Mouse (Mus musculus): ENCODE data around the gene Arid1b.
A peak's percentile ranks its signal among the peaks of the same experiment; 100 is the strongest.

Gene Arid1b

GRCm38 (mm10) chr17:4993840-4994503 is at the start of gene Arid1b:
Arid1b (plus strand) TSS chr17:4994332.
- peak; percentile 89 to 94 for DNase-seq

DNA sequence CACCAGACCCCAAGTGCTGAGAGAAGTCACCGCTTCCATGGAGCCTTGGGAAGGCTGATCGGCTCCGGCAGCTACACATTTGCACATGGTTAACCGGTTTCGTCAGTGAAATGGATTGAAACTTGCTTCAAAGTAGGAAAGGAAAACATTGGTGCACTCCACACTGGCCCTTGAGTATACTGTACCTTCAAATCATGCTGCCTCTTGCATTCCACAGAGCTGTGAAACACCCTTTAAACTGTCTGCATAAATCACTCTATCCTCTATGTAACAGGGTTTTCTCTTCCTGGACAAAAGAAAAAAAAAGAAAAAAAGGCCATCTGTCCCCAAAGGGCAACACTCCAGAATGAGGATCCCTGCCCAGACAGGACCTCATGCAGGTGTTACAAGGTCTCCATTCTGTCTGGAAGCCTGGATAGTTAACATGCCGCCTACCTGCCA is 48.8 kb upstream of the Arid1b start:
- DNase-seq, result peak; percentile 68 to 75

DNA sequence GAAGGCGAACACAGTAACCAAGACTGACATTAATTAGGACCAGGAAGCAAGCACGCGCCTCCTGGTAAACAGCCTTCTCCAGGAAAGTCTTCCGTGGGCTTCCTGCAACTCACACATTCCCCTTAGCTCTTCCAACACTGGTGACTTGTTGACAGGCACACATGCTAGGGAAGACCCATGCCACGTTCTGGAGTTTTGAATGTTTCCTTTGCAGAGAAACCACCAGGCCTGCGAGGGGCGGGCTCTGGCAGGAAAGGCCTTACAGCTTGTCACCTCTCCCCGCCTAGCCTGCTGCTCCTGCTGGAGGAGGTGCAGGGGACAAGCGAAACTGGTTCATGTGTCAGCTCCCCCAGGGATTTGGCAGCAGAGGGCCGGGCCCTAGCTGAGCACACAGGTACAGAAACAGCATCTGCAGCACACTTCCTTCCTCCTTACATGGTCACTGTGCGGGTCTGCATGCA is 48.2 kb upstream of the Arid1b start:
- peak; percentile 78 for DNase-seq

DNA sequence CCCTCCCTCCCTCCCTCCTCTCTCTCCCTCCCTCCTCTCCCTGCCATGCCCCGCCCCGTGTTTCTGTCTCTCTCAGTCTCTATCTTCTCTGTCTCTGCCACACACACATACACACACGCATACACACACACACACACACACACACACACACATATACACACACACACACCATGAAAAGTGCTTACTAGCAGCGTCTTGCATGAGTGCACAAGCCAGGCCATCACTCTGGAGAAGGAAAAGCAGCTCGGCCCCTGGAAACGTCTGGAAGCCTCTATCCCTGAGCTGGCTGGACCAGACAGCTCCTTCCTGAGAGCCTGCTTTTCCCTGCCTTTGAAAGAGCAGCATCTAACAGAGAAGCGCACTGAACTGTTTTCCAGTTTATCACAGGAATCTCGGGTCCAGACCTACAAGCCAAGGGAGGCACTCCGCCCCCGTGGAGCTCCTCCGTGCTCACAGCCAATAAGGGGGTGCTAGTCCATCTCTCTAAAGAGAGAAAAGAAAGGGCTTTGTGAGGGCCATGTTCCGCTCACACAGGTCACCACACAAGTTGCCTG is 47.6 kb upstream of the Arid1b start:
- peak; percentile 48 to 58 for DNase-seq

GRCm38 (mm10) chr17:4947013-4947412 is 47.1 kb upstream of the Arid1b start:
- no peak for DNase-seq

GRCm38 (mm10) chr17:4947439-4947838 is 46.7 kb upstream of the Arid1b start:
- no peak for DNase-seq

DNA sequence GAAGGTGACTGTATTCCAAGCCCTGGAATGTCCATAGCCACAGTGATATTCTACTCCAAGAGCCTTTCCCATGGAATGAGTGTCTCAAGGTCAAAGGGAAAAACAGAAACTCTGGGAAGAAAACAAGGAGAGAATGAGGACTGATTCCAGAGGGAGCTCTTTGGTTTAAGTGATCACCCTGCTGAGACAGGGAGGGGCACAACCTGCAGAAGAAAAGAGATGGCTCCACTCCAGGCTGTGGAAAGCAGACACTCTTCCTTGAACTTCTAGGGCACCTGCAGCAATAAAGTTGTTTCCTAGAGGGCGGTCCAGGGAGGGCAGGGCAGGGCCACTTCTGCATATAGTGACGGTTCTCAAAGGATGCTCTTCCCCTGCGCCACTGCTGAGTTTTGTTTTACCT is 45.6 kb upstream of the Arid1b start:
- no peak for DNase-seq

DNA sequence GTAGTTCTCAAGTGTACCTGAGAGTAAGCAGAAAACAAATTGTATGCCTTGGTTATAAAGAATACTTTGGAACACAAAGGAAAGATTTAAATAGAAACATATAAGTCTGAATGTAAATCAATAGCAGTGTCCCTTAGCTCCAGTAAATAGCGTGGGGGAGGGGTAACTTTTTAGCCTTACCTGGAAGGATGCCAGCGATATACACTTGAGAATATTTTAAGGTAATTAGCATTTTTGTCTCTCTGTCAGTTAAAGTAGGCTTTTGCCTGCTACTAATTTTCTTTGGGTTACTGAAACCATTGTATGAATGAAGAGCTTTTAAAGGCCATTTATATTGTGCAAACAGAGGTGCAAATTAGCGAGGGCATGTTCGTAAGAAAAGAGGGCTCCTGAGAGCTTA is 39.7 kb upstream of the Arid1b start:
- peak in 1 of 2 experiments; percentile 16 for DNase-seq

- DNase-seq, result no peak
Measured at GRCm38 (mm10) chr17:4964192-4964877, 29.8 kb upstream of the Arid1b start.

- DNase-seq, result no peak
Measured at GRCm38 (mm10) chr17:4967201-4967600, 26.9 kb upstream of the Arid1b start.

DNA sequence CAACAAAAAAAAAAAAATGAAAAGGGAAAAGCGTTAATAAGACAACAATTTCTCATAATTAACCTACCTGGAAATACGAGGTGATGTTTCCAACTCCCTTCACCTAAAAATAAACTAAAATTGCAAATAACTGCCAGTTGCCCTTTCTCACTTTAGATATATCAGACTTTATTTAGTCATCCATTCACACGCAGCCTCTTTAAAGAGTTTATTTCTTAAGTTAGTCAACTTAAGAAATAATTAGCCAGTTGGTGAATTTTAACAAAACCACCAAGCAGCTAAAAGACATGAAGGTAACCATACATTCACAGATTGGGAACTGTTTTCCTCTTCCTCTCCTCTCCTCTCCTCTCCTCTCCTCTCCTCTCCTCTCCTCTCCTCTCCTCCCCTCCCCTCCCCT is 26.1 kb upstream of the Arid1b start:
- DNase-seq, result no peak

GRCm38 (mm10) chr17:4968878-4969277 is 25.3 kb upstream of the Arid1b start:
- DNase-seq, result no peak

DNA sequence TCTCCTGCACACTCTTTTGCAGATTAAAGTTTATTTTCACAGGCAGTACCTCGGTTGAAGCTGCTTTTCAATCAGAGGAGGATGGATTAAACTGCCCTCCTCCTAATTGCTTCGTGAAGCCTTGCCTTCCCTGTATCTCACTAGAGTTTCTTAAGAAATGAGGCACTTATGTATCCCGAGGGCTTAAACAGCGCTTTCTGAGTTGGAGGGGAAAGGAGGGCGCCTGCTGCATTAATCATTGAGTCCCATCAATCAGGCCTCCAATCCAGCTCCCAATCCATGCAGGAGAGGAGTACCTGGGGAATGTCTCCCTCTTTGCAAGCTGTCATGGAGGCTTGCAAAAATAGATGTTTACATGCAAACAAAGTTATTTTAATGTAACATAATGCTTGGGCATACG is 21.9 kb upstream of the Arid1b start:
- no peak for DNase-seq

DNA sequence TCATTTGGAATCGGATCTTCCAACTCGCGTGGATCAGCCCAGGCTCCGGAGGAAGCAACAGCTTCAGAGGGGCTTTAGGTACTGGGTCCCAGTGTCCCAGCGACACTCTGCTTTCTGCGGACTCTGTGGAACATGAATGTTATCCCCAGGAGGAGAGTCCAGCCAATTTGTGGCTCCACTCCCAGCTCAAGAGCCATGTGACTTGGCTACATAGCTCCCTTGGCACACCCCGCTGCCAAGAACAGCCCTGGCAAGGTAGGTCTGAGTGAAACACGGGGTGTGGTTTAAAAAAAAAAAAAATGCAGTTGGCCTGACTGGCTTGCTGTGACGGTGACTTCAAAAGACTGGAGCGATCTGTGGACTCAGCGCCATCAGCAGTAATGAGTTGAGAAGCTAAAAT is 19.4 kb upstream of the Arid1b start:
- DNase-seq, result peak; percentile 97 to 98

DNA sequence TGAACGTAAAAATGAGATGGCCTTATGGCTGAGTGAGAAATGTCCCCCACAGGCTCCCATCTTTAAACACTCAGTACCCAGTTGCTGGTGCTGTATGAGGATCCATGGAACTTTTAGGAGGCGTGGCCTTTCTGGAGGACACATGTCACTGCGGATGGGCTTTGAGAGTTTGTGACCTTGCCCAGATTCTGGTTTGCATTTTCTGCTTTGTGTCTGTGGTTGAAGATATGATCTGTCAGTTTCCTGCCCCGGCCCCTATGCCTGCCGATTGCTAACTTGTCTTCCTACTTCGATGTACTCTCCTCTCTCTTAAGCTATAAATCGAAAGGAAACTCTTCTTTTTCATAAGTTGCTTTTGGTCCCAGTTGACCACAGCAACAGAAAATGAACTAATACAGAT is 14.0 kb upstream of the Arid1b start:
- DNase-seq, result no peak

DNA sequence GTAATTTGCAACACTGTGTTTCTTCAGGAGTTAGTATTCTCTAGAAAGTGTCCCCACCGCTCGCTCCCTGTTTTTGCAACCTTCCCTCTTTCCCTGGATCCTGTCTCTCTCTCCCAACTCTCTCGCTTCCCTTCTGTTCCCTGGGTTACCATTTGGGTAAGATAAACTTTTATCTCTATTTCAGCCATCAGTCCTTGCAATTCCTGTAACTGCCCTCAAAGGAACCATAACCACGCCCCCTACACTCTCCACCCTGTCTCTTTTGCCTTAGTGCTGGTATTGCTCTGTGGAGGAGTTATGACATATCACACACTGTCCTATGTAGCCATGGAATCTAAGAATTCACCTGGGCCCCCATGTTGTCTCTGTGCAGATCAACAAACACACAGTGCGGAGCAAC is 11.3 kb upstream of the Arid1b start:
- no peak for DNase-seq

DNA sequence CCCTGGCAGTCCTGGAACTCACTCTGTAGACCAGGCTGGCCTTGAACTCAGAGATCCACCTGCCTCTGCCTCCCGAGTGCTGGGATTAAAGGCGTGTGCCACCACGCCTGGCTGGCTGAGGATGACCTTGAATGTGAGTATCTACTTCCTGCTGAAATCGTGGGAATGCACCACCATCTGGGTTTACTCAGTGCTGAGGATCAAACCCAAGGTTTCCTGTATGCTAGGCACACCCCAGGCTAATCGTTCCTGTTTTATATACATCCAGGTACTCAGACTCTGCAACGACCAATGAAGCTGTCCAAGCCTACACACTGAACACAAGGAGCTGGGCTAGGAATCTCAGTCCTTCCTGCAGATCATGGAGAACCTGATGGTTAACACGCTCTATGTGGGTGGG is 9.4 kb upstream of the Arid1b start:
- DNase-seq, result no peak

DNA sequence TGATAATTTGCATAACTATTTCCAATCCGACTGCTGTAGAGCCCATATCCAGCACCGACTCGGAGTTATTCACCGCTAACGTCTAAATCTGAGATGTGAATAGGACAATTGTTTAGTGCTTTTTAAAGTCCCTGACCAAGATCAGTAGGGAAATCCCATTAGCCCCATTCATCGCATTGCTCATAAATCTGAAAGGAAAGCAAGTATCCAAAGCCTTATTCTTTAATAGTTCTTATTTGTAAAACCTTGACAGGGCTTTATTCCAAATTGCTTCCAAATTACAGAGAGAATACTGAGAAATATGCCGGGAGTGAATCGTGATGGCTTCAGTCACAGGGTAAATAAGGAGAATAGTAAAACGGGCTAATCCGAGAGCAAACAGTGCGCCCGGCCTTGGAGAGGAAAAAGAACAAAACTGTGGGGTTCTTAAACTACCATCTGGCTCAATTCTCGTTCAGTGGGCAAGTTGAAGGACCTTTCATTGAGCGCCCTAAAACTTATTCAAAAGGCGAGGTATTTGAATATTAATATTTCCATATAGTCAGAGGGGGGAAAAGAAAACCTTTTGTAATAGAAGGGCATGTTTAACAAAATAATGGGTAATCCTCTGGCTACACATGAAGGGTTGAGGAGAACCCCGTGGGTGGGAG is 3.1 kb upstream of the Arid1b start:
- no peak for DNase-seq

DNA sequence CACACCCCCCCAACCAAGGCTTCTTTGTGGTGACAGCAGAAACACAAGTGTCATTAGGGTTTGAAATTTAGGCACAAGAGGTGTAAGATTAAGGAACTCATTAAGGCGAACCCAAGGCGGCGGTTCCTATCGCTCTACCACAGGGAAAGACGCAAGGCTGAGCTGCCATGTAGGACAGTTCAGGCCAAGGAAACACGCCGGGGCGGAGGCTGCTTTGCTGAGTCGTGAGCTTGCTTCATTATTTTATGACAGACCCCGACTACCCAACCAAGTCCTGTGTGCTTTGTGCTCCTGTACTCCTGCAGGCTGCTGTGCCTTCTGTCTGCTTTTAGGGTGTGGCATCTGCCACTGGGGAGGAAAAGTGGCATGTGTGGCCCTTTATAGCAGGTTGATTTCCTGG is 2.5 kb upstream of the Arid1b start:
- no peak for DNase-seq

DNA sequence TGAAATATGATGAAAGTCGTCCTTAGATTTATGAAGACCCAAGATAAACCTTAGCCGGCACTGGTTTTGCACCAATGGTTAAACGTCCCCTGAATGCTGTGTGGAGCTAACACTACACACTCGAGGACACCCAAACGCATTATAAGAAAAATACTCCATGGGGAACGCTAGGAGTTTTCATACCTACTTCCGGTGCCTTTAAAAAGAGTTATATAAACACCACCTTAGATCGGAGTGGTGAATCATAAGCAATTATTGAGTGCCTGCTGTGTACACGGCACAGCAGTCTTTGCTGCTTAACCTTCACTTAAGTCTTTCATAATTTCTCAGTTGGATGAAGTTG is 664 bp upstream of the Arid1b start:
- DNase-seq, result no peak

DNA sequence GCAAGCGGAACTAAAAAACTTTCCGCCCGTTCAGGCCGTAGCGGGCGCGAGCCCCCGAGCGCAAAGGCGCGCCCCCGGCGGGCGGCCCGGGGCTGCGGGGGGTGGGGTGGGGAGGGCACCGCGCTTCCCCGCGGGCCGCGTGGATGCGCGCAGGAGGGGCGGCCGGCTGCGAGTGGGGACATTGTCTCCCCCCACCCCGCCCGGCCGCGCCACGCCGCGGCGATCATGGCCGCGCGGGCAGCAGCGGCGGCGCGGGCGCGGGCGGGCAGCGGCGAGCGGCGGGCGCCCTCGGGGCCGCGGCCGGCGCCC is 326 bp downstream of the Arid1b start:
- DNase-seq, result peak in 1 of 2 experiments; percentile 77

DNA sequence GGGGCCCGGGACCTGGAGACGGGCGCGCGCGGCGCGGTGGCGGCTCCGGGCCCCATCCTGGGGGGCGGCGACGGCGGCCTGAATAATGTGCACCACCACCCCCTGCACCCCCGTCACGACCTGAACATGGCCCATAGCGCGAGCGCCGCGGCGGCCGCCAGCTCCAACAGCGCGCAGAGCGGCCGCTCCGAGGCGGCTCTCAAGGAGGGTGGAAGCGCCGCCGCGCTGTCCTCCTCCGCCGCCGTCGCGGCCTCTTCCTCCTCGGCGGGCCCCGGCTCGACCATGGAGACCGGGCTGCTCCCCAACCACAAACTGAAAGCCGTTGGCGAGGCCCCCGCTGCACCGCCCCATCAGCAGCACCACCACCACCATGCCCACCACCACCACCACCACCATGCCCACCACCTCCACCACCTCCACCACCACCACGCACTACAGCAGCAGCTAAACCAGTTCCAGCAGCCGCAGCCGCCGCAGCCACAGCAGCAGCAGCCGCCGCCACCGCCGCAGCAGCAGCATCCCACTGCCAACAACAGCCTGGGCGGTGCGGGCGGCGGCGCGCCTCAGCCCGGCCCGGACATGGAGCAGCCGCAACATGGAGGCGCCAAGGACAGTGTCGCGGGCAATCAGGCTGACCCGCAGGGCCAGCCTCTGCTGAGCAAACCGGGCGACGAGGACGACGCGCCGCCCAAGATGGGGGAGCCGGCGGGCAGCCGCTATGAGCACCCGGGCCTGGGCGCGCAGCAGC is 855 bp downstream of the Arid1b start:
- DNase-seq, result peak; percentile 80 to 81

DNA sequence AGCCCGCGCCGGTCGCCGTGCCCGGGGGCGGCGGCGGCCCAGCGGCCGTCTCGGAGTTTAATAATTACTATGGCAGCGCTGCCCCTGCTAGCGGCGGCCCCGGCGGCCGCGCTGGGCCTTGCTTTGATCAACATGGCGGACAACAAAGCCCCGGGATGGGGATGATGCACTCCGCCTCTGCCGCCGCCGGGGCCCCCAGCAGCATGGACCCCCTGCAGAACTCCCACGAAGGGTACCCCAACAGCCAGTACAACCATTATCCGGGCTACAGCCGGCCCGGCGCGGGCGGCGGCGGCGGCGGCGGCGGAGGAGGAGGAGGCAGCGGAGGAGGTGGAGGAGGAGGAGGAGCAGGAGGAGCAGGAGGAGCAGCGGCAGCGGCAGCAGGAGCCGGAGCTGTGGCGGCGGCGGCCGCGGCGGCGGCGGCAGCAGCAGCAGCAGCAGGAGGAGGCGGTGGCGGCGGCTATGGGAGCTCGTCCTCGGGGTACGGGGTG is 1.5 kb downstream of the Arid1b start:
- DNase-seq, result peak; percentile 83 to 86

All from cerebellum, postnatal 10 days (tissue).